31 mouse cellular contexts compared by ENCODE assay signal in genomic region chr8:94136933-94137332, GRCm38 (mm10). TPM values are rescaled to one million over a fixed set of nuclear protein-coding genes. Genes with fewer than 3 reads are reported as not detected.
"Had no signal": no experiment of that assay in that cellular context is flagged by ENCODE, and none has a peak within 500 bp of the region (broad histone marks: within the 10 kb centered on the region; RNA-seq: fewer than 3 reads in every experiment).

Mt4 (plus strand) TSS chr8:94137197.

- DNase-seq: kidney, adult 2 months; kidney, postnatal 10 days; kidney, postnatal 36 days; layer of hippocampus, postnatal 36 days; lung, postnatal 14 days; lung, postnatal 4 days; midbrain, embryonic 14.5 days; right cerebral cortex, adult 18-20 months; right cerebral cortex, postnatal 14 days; right cerebral cortex, postnatal 4 days; thymus, postnatal 25 days had no signal

- H3K4me3 ChIP-seq: kidney, embryonic 15.5 days; left cerebral cortex, adult 2 months; limb, embryonic 12.5 days; limb, embryonic 15.5 days; liver, embryonic 15.5 days; lung, embryonic 15.5 days; neural tube, embryonic 12.5 days; neural tube, embryonic 15.5 days had no signal

- H3K27ac ChIP-seq: hindbrain, postnatal 0 days; kidney, embryonic 15.5 days; left cerebral cortex, adult 2 months; limb, embryonic 12.5 days; limb, embryonic 15.5 days; liver, embryonic 15.5 days; lung, embryonic 15.5 days; neural tube, embryonic 12.5 days; neural tube, embryonic 15.5 days had no signal

- ATAC-seq: hindbrain, postnatal 0 days; inflammation-experienced regulatory T-cells, adult 6 months had no signal

- H3K27me3 ChIP-seq: kidney, embryonic 15.5 days; limb, embryonic 12.5 days; limb, embryonic 15.5 days; lung, embryonic 15.5 days; neural tube, embryonic 12.5 days; neural tube, embryonic 15.5 days had no signal

- H3K9ac ChIP-seq: kidney, embryonic 15.5 days; limb, embryonic 12.5 days; limb, embryonic 15.5 days; liver, embryonic 15.5 days; lung, embryonic 15.5 days; neural tube, embryonic 12.5 days; neural tube, embryonic 15.5 days had no signal

- H3K4me1 ChIP-seq: kidney, embryonic 15.5 days; limb, embryonic 15.5 days; lung, embryonic 15.5 days; neural tube, embryonic 12.5 days; neural tube, embryonic 15.5 days had no signal

- H3K36me3 ChIP-seq: kidney, embryonic 15.5 days; limb, embryonic 12.5 days; limb, embryonic 15.5 days; liver, embryonic 15.5 days; lung, embryonic 15.5 days; neural tube, embryonic 12.5 days; neural tube, embryonic 15.5 days had no signal

- H3K4me2 ChIP-seq: kidney, embryonic 15.5 days; limb, embryonic 12.5 days; limb, embryonic 15.5 days; liver, embryonic 15.5 days; lung, embryonic 15.5 days; midbrain, embryonic 11.5 days; neural tube, embryonic 12.5 days; neural tube, embryonic 15.5 days had no signal

- H3K9me3 ChIP-seq: kidney, embryonic 15.5 days; liver, embryonic 15.5 days; lung, embryonic 15.5 days; neural tube, embryonic 12.5 days; neural tube, embryonic 15.5 days had no signal

RNA-seq across cellular contexts. Expression of gene Mt4, which starts in this region (rescaled TPM):
- total RNA-seq: hindbrain, postnatal 0 days; layer of hippocampus, adult 8-10 months; layer of hippocampus, postnatal 10 days; layer of hippocampus, postnatal 36 days; left cerebral cortex, adult 2 months; left cerebral cortex, postnatal 10 days; left cerebral cortex, postnatal 36 days; megakaryocyte progenitor cell, adult 5-6 weeks; megakaryocyte-erythroid progenitor cell, adult 5-6 weeks had no signal
- polyA plus RNA-seq: hindbrain, postnatal 0 days; inflammation-experienced regulatory T-cells, adult 6 months; kidney, adult 2 months; kidney, embryonic 15.5 days; limb, embryonic 12.5 days; lung, embryonic 15.5 days; midbrain, embryonic 11.5 days; midbrain, embryonic 14.5 days; neural tube, embryonic 12.5 days; neural tube, embryonic 15.5 days; stomach, embryonic 14.5 days; testis, adult 2 months; urinary bladder, adult 2 months had no signal
